Mouse (Mus musculus) cerebellum, adult (tissue): ENCODE results near the gene Mettl3.
A peak's percentile ranks its signal among the peaks of the same experiment; 100 is the strongest.
"Not testable (repeated sequence)": the region's sequence is repeated elsewhere in the genome, so short reads cannot be mapped to it uniquely, and the experiment has no call there.

Source experiments
- ATAC-seq: cut with Nextera tagmentation; 2 replicates; pipeline ENCODE4 v1.9.2; 2017; ENCODE audit warnings: mild to moderate bottlenecking, moderate library complexity, mixed read lengths; ENCODE audit not compliant: insufficient number of reproducible peaks, low FRiP score, low TSS enrichment

Mettl3 gene

DNA sequence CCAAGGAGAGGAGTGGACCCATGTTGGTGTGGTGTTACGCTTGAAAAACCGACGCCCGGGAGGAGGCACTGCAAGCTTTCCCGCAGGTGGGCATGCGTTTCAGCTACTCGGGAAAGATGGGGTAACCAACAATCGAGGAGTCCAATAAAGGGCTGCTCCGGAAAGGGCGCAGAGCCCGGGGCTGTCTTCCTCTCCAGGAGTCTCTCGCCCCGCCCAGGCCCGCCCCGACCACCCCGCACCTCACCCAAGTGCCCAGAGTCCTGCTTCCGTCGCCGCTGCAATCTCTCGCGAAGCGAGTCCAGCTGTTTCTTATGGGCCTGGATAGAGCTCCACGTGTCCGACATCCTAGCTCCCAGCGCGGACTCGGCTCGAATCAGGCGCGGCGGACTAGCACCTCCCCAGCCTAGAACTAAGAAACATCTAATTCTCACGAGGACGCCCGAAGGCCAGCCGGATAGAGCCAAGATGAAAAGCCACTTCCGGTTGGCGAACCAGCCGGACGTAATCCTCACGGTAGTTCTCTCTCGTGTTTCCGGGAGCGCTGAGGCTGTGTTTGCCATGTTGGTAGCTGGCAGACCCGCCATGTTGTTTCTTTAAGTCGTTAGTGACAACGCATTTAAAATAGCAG lies at the start of gene Mettl3:
Gene Mettl3, minus strand, starts transcription at position 485 of the 628 bp plus-strand sequence.
- peak; percentile 96 for ATAC-seq

- no peak for ATAC-seq
These were observed 34.6 kb upstream of the Mettl3 start for GRCm38 (mm10) chr14:52339512-52339852.

GRCm38 (mm10) chr14:52338751-52339511 lies 34.0 kb upstream of the Mettl3 start:
- peak; percentile 81 for ATAC-seq

- no peak for ATAC-seq
These were observed 27.2 kb upstream of the Mettl3 start for GRCm38 (mm10) chr14:52332171-52332570.

DNA sequence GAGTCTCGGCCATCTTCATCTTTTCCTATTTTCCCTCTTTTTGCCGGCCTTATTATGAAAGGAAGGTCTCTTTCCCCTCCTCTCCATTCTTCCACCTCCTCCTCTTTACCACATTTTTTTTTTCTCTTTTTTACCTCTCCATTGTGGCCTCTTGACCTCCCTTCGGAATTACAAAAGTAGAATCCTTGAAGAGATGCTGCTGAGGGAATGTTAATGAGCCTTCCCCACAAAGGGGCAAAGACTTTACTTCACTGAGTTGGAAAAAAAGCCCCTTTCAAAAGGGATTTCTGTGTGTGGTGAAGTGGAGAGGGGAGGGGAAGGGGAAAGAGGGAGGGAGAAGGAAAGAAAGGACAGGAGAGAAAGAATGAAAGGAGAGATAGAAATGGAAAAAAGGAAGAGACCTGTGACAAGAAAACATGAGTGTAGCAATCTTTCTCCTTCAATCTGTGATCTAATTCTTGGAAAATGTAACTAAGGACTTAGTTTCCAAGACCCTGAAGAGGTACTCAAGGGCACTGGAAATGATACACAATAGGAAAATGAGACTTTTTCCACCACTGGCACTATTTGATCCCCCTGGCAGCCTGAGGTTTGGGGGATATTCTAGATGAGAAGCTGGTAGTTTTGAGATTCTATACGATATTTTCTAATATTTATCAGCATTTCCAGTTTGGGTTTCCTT lies 26.3 kb upstream of the Mettl3 start:
- no peak for ATAC-seq

- no peak for ATAC-seq
These were observed 23.2 kb upstream of the Mettl3 start, which contains the start of gene Sall2 for GRCm38 (mm10) chr14:52327910-52328812. Gene Sall2, minus strand, starts transcription at chr14:52328762.

DNA sequence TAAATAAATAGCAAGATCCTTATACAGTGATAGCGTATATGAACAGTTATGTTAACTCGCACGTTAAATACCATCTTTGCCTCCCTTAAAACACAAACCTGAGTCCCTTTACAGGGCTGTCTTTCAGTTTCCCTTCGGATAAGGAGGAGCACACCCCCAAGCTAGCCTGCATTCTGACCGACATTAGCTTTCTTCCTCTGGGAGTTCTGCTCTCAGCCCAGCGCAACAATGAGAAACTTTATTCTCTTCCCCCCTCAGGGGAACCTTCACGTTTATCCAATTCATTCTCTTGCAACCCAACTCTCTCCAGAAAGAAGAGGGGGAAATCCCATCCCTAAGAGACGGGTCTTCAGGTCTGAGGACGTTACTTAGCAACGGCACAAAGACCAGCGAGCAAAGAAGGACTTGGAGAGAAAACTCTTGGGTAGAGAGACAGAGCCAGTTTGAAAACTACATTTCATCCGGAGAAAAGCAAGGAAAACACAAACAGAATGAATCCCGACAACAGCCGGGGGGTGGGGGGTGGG lies 22.5 kb upstream of the Mettl3 start:
- no peak for ATAC-seq

DNA sequence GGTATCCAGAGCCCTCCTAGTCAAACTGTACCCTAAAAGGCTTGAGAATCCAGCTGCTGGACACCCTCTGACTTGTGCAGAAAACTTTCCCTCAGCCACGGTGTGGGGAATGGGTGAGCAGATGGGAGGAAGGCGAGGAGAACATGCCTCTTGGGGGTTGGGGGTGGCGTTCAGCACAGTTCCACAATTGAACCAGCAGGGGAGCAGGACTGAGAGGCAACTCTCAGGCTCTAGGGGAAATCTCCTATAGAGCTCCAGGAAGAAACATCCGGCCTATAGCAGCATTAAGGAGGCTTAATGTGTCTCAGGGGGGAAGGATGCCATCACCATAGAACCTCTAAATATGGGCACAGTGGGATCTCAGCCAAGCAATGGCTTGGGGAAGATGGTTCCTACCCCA lies 21.0 kb upstream of the Mettl3 start:
- ATAC-seq: no peak

DNA sequence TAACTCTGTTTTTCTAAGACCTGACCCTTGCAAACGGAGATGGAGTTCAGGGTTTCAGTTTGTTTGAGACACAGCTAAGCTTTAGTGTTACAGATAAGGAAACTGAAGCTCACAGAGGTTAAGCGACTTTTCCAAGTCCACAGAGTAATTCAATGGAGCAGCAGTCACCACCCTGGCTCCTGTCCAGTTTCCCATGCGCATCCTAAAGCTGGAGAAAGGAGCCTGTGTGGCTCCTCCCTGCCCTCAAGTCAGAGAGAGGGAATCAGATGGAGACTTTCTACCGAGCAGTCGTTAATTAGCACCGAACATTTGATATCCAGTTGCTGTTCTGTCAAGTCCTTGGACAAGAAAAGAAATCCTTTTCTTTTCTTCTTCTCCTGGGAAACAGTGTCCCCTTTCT lies 14.4 kb upstream of the Mettl3 start:
- ATAC-seq: no peak

DNA sequence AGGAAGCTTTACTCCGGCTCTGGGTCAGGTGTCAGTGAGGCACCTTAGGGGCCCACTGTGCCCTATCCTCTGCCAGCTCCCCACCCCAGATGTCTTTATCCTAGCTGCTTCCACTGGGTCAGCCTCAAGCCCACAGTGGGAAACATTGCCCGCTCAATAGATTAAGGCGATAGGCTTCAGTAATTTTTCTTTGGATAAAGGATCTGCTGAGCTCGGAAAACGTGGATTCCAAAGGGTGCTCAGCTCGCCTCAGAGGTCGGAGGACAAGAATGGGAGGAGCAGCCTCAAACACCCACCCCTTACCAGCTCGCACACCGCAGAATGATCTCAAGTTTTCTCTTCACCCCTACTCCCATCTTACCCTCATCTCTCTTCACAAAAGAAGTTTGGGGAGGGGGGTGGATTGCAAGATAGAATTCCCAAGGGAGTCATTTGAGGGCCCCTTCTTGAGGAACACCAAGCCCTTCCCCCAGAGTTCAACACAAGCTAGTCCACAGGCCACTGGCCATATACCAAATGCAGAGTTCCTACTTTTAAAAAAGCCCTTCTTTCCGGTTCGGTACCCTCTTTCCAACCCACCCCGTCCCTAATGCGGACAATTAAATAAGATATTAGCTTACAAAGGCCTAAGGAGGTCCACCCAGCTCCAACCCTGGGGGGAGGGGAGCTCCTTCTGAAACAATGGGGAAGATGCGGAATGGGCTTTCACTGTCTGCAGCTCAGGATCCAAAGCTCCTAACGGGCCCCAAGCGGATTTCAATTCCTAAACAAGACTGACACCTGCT lies 11.7 kb upstream of the Mettl3 start:
- peak; percentile 63 for ATAC-seq

DNA sequence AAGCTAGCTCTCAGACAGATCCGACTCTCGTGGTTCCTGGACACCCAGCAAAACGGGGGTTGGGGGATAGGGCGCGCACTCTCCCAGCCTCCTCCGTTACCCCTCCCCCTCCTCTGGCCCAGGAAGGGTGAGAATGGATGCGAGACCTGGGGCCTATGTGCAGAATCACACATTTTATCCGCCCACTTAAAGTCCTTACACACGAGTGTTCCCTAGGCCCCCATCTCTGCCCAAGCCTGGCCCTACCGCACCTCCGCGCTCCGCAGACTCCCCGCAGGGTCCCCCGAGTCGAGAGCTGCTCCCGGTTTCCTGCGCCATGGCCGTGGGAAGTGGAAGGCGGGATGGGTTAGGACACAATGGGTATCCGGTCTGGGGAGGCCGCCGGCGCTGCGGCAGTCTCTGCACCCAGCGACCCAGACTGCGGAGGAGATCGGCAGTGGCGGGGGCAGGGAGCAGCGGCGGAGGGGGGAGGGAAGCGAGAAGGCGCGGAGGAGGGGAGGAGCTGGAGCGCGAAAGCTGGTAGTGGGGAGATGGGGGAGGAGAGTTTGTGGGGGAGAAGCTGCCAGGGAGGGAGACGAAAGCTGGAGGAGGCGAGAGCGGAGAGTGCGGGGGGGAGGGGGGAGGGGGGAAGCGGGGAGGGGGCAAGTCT lies 11.0 kb upstream of the Mettl3 start:
- peak; percentile 47 for ATAC-seq

GRCm38 (mm10) chr14:52315283-52315780 lies 10.4 kb upstream of the Mettl3 start:
- ATAC-seq: no peak; the same call in 1 of the 2 replicates

DNA sequence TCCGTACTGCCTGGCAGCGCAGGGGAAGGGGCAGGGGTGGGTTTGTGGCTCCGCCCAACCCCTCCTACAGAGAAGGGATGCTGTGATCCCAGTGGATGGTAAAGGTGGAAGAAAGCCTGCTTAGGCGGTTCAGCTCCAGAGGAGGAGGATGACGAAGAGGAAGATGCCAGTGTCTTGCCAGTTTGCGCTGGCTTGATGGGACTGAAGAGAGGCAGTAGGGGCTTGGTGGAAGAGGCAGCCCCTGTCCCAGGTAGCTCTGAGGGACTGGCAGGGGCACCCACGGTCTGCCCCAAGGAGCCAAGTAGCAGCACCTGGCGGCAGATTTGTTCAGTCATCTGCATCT lies 9.9 kb upstream of the Mettl3 start:
- no peak for ATAC-seq

GRCm38 (mm10) chr14:52313931-52314807 lies 9.2 kb upstream of the Mettl3 start:
- ATAC-seq: no peak

DNA sequence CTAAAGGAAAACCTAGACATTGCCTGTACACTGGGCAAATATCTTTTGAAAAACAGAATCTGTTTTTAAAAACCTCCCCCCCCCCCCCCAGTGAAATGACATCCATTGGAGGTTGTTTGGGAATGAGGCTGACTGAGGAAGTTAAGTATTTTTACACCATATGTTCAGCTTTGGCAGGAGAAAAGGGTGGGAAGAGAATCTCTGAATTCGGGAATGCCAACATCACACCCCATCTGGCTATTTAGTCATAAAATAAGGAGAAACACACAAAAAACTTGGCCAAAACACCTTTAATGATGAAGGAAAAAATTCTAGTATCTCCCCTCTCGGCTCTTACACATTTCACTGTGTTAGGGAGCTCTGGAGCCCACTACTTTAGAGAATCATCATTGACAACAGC lies 6.0 kb upstream of the Mettl3 start:
- ATAC-seq: no peak

DNA sequence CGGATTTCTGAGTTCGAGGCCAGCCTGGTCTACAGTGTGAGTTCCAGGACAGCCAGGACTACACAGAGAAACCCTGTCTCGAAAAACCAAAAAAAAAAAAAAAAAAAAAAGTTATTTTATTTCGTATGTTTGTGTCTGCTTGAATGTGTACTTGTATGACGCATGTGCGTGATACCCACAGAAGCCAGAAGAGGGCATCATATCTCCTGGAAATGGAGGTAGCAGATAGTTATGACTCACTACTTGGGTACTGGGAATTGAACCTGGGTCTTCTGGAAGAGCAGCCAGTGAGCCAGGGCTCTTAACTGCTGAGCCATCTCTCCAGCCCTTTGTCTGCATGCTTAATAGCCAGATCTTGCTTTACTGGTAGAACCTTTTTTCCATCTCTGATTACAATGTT lies 5.4 kb upstream of the Mettl3 start:
- not testable (repeated sequence) for ATAC-seq

DNA sequence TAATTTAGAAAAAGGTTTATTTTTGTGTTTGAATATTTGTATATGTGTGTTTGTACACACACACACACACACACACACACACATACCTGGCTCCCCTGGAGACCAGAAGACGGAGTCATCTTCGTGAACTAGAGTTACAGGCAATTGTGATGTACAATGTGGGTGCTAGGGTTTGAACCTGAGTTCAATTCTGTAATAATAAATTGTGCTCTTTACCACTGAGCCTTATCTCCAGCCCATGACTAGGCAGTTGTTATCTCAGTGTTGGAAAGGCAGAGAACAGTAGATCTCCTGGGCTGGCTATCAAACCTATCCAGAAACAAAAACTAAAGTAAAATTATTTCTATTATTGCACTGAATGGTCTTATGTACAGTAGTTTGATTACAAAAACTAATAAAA lies 1.2 kb upstream of the Mettl3 start:
- no peak for ATAC-seq

DNA sequence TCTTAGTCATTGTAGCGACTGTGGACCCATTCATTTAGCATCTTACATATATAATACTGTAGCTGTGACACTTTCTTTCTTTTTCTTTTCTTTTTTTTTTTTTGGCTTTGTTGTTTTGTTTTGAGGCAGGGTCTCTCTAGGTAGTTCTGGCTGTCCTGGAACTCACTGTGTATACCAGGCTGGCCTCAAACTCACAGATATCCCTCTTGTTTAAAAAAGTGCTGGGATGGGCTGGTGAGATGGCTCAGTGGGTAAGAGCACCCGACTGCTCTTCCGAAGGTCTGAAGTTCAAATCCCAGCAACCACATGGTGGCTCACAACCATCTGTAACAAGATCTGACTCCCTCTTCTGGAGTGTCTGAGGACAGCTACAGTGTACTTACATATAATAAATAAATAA lies 1.4 kb downstream of the Mettl3 start:
- ATAC-seq: not testable (repeated sequence)
